Mouse (Mus musculus): Measurements from ENCODE around the gene Golga5. TPM values are rescaled to one million over a fixed set of nuclear protein-coding genes. Genes with fewer than 3 reads are reported as not detected.

Golga5 gene
- total RNA-seq, 2 experiments from 2014 or later, result 27.3 to 29.8 TPM

DNA sequence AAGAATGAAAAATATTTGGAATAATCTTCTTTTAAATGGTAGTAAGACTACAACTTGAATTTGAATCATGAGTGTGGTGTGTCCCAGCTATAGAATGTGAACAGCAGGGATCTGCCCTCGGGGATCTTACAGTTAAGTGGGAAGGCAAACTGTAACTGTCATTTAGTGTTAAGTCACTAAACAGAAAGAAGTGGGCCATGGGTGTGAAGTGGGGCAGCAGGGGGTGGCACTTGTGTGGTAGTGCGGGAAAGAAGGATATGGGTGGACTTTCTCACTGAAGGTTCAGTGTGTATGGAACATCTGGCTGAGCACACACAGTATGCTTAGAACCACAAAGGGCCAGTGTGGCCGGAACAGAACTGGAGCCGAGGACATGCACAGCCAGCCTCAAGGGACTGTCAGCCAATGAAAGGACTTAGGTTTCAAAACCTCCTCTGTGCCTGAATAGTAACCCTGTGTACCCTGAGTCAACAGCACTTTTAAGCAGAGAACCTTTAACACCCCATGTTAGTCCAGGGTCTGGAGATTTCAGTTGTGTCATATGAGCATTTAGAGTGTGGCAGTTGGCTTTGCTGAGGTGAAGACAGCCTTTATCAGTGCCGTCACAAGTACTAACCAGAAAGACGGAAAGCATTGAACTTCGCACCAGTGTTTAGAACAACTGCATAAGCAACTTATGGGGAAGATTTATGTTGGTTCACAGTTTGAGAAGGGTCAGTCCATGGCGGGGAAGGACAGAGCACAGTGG is 33.1 kb downstream of the Golga5 start:
- no peak for DNase-seq
- intact Hi-C loops (cut with DNase I), result no loop called here

DNA sequence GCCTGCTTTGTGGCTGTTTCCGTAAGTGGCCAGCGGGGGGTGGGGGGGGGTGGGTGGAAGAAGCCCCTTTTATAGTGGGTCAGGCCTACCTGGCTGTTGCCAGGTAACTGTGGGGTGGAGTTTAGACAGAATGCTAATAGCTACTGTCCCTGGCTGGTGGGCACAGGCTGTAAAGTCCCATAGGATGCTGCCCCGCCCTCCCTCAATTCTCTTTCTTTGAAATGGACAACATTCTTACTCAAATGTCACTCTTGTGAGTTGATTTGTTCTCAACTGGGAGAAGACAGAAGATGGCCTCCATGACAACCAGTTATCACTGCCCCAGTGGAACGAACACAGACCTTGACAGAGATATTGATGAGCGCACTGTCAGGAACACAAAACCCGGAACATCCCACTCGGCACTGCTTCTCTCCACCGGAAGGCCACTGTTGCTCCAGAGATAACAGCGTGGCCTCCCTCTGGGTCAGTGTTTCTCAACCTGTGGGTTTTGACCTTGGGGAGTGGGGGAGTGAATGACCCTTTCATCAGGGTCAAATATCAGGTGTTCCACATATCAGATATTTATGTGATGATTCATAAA is 36.3 kb downstream of the Golga5 start:
- intact Hi-C loops (cut with DNase I), result no loop called here
- no peak for DNase-seq

DNA sequence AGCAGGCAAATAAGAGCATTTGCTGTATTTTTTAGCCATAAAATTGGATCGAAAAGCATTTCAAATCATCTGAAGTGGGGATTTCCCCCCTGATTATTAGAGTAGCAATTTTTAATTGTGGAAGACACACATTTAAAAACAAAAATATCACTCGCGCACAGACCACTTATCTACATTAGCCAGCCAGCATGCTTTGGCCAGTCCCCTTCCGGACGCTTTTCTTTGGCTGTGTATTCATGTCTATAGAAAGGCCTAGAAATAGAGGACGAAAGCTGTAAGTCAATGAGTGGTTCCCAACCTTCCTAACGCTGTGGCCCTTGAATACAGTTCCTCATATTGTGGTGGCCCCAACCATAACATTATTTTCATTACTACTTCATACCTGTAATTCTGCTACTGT is 37.0 kb downstream of the Golga5 start:
- intact Hi-C loops (cut with DNase I), result no loop called here

DNA sequence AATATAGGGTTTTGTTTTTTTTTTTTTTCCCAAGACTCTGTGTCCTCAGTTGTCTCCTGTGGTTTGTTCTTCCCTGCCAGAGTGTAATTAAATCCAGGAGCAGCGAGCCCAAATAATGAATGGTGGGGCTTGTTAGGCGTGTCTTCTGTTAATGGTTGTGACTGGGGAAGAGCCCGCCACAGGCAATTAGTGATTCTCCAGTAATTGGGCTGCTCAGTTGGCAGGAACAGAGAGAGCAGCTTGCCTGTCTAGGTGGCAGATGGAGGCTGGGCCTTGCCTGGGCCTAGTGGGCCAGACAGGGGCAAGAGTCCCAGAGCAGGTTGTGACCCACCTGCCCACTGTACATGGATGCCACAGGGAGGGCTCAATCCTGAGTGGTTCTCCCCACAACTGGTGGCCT is 42.4 kb downstream of the Golga5 start:
- no peak for DNase-seq
- intact Hi-C loops (cut with DNase I), result no loop called here

More for the DNA sequence above, 37.0 kb downstream of the Golga5 start:
- no peak for DNase-seq

DNA sequence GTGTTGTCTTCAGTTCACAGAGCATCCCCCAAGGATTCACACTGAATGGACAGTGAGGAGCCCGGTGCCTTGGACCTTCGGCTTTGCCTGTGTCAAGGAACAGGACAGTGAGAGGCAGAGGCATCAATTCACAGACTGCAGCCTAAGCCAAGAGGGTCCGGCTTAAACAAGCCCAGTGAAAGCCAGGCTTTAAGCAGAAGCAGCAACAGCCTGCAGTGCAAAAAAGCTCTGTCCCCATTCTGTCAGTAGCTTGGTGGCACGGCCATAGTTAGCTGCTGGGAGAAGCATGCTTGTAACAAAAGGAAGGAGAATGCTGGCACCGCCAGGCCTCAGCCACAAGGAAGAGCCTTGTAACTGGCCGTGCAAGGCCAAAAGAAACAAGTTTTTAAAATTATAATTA is 45.2 kb downstream of the Golga5 start:
- intact Hi-C loops (cut with DNase I), result no loop called here
- no peak for DNase-seq

DNA sequence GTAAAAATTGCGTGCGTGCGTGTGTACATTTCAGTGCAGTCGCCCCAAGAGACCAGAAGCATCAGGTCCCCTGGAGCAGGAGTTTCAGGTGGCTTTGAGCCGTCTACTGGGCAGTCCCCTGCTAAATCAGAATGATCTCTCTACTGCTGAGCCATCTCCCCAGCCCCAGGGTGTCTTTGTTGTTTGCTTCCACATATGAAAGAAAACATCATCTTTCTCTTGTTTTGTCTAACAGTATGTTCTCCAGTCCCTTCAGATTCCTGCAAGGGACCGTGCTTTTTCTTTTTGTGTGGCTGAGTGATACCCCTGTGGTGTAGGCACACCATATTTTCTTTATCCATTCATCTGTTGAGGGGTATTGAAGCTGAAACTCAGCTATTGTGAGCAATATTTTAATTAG is 45.8 kb downstream of the Golga5 start:
- DNase-seq, result no peak
- intact Hi-C loops (cut with DNase I), result no loop called here

DNA sequence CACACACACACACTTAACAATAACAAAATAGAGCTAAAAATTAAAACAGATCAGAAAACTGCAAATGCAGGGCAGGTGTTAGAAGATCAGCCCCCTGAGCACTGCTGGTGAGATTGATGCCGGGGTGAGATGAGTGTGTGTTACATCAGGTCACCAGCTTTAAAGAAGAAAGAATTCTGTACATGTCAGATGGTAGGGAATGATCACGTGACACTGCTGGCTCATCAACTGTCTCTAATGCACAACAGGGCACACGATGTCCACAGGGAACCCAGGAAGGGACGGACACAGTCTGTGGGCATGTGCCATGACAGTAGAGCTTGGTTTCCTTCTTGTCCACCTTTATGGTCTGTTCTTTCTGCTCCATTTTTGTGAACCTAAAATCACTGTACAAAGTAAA is 47.2 kb downstream of the Golga5 start:
- intact Hi-C loops (cut with DNase I), result no loop called here
- no peak for DNase-seq

DNA sequence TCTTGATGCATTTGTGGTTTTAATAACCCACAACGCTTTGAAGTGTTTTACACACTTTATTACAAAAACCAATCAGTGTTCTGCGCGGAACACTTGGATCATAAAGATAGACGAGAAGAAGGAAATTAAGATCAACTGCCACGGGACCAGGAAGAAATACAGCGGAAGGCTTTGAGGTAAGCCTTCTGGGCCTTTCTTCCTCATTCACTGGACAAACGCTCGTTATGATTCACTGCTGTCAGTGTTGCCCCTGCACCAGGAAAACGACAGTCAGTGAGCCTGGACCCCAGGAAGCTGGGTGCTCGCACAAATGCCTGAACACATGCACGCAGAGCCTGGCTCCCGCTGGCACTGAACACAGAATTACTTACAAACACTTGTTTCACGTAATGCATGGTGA is 48.7 kb downstream of the Golga5 start:
- no peak for DNase-seq
- intact Hi-C loops (cut with DNase I), result no loop called here

DNA sequence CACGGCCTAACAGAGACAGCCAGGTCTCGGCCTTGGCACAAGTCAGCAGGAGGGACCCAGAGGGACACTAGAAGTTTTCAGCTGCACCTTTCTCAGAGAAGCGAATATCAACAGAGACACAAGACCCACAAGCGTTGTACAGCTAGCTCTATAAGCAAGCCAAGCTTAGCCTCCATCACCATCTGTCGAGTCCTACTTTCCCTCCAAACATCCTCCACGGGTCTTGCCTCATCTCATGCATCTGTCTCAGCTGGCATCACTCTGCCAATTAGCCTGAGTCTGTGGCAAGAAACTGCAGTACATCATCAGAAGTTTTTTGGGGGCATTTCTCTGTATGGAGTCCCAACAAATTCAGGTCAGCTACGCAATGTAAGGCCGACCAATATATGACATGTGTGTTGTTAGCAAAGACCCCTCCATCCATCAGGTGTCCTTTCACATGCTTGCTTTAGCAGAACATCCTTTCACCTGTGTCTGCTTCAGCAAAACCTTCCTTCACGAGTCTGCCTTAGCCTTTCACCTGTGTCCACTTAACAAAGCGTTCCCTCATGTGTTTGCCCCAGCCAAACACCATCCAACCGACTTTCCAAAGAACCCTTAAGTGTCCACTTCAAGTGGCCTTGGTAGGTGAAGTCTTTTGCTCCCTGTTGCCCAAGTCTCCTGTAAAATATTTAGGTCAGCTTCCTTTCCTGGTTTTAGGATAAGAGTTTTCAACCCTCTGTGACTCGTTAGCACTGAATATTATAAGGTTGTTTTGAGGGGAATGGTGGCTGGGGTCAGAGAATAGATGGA is 51.2 kb downstream of the Golga5 start:
- intact Hi-C loops (cut with DNase I), result loop anchor here (5.0 kb wide), 1 partner anchor 187 kb away; no protein-coding TSS in a partner anchor
- no peak for DNase-seq

DNA sequence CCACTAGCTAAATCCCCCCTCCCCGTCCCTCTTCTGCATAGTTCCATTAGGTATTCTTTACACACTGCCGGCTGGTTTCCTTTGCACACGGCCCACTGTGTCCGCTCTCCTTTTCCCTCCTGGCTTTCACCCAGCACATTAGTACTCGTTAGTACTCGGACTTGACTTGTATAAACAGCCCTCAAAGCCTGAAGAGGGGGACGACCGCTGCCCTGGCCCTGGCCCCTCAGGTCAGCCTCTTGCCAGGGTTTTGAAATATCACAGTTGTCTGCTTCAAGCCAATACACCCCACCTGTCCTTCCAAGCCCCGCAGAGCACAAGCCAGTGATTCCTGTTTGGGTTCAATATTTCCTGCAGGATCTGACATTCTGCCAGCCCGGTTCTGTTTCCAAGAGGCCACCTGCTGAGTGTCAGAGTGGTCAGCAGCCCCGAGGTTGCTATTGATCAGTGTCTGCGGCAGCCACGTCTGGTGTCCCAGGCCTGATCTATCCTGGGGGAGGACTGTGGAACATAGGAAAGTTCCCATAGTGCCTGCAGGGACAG is 52.9 kb downstream of the Golga5 start:
- intact Hi-C loops (cut with DNase I), result loop anchor here (5.0 kb wide), 1 partner anchor 185 kb away; no protein-coding TSS in a partner anchor
- peak; percentile 9 to 14 for DNase-seq

DNA sequence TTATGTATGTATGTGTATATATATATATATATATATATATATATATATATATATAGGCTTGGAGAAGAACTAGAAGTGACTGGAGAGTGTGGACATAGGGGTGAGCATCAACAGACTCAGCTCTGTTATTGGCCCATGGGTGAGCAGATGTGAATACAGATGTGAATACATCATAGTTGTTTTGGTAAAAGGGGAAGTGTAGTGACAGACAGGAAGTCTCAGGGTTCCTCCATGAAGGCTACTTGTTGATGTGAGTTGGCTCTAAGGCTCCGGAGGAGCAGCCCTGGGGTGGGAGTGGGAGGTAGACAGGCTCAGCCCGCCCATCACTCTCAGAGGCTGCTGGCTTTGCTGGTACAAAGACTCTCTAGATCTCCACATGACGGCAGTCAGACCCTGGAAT is 55.3 kb downstream of the Golga5 start:
- intact Hi-C loops (cut with DNase I), result loop anchor here (5.0 kb wide), 1 partner anchor 183 kb away; no protein-coding TSS in a partner anchor
- no peak for DNase-seq

DNA sequence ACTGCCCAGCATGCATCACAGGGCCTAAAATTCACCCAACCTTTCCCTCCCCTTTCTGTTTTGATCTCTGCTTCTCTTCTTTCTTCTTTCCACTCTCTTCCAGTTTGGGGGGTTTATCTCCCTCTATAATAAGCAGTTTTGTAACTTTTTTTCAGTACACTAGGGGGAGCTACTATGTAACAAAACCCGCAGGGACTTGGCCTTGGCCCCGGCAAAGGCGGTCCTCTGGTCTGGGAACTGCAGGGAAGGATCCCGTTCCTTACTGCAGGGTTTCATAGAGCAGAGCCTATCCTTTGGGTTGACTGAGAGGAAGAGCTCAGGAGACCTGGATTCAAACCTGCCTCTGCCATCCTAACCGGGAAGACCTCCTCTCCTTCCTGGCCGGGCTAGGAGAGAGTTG is 55.8 kb downstream of the Golga5 start:
- peak; percentile 14 to 22 for DNase-seq
- intact Hi-C loops (cut with DNase I), result loop anchor here (5.0 kb wide), 2 partner anchors 183 to 193 kb away; no protein-coding TSS in a partner anchor

DNA sequence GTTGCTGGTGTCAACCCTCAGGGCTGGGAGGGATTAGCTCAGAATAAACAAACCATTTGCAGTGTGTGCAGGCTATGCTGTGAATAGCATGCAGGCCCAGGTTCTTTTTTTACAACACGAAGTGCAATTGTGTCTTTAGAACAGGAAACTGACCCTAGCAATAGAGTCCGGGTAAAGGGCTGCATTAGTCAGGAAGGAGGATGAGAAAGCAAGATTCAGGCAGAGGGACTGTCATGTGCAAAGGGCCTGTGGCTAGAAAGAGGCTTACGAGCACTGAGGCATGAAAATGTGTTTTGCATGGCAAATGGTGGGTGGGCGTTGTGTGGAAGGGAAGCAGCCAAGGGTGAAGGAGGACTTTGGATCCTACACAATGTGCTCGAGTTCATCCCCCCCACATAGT is 59.1 kb downstream of the Golga5 start:
- intact Hi-C loops (cut with DNase I), result loop anchor here (5.0 kb wide), 1 partner anchor 189 kb away; no protein-coding TSS in a partner anchor
- no peak for DNase-seq

DNA sequence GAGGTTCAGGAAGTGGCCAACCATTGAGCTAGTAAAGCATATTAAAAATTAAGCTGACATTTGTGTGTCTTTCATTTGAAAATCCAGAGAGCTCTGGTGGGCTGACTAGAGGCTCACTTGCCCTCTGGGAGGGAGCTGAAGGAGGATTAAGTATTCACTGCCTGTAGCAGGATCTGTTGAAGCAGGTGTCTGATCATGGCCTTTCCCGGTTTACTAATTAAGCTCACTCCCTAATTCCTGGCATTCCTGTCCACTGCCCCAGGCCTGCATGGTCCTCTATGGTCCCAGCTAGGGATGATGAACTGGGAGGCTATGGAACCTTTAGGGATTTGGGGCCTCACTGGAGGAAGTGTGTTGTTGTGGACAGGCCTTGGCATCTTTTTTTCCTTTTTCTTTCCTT is 66.9 kb downstream of the Golga5 start:
- intact Hi-C loops (cut with DNase I), result no loop called here
- DNase-seq, result no peak

DNA sequence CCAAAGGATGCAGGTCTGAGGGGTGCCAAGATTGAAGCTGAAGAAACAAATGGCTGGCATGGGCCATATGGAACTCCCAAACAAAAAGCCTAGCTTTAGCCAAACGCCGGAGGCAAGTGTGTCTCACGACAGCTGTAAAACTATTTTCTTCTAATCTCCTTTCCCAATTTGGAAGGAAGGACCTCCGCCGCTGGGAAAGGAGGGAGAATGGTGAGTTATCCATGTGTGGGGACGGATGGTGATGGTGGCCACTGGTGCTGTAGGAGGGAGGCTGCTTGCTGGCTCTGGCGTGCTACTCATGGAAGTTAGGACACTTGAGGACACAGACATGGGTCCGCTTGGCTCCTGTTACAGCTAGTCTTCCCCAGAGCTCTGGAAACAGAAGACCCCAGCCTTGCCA is 71.3 kb downstream of the Golga5 start:
- no peak for DNase-seq
- intact Hi-C loops (cut with DNase I), result no loop called here

DNA sequence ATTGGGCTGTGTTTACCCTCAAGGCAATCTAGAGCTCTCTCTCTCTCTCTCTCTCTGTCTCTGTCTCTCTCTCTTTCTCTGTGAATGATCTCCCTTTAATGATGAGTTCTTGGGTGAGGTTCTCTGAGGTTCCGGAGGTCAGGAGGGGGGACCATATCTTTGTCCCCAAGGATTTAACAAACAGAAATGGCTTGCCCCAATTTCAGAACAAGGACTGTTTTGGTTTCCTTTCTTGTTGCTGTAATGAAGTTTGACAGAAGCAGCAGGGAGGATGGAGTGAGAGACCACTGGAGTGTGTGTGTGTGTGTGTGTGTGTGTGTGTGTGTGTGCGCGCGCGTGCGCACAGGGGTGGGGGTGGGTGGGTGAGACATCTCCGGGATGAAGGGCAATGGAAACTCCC is 72.2 kb downstream of the Golga5 start:
- intact Hi-C loops (cut with DNase I), result no loop called here

DNA sequence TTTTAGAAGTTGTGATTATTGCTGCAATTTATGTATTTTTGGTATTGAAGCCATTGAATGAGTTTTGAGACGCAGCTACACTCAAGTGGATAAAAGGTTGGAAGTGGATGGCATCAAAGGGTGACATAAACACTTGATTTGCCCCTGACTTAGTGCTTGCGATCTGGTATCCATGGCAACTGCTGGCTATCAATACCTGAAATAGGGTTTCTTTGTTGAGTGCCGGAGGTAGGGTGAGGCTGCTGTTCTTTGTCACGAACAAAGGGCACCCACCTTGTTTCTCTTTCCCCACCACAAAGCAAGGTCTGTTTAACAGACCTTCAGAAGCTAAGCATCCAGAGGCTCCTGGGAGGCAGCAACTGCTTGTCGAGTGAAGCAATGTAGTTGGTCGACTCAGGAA is 76.2 kb downstream of the Golga5 start:
- no peak for DNase-seq
- intact Hi-C loops (cut with DNase I), result no loop called here

More for the DNA sequence above, 72.2 kb downstream of the Golga5 start:
- no peak for DNase-seq
